Comparison of ENCODE assay signal across 25 mouse cellular contexts in the genomic region with DNA sequence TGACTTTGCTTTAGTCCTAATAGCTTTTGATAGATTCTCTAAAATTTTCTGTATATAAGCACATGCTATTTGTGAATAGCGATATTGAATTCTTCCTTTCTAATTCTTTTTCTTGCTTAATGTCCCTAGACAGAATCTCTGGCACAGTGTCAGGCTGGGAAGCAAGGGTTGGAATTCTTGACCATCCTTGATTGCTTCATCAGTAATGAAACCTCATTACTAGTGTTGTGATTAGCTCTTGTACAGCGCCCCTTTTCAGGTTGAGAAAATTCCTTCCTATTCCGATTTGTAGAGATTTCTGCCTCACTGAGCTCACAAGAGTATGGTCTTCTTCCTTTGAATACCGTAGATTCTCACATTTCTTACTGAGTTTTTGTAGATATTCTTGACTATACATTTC.
DNase-seq lines count a peak whose midpoint lies in the region; ATAC-seq and TF ChIP-seq lines count a peak whose summit lies in the region.
"Had no signal": no experiment of that assay in that cellular context is flagged by ENCODE, and none has a peak within 500 bp of the region (broad histone marks: within the 10 kb centered on the region; RNA-seq: fewer than 3 reads in every experiment).

No protein-coding gene starts in this region.

- ATAC-seq in forebrain, embryonic 11.5 days (replicated peaks; ENCODE audit: low FRiP score) = peak; percentile 73
- ATAC-seq in forebrain, embryonic 14.5 days = peak; percentile 30; the same call in 1 of the 2 replicates
- no peak for ATAC-seq in forebrain, postnatal 0 days
- no peak for ATAC-seq in erythroid progenitor cell, adult 5-6 weeks (replicated peaks; ENCODE audit: low FRiP score, poor library complexity, severe bottlenecking)
- ATAC-seq: Patski had no signal

- WGBS in forebrain, embryonic 11.5 days = 59% methylated on average over 4 of the region's 4 CpGs
- 70% methylated on average over 4 of the region's 4 CpGs for WGBS in forebrain, embryonic 10.5 days
- WGBS in forebrain, embryonic 14.5 days = 24% methylated on average over 4 of the region's 4 CpGs
- WGBS in forebrain, postnatal 0 days = 40% methylated on average over 4 of the region's 4 CpGs

- no peaks in the 10 kb centered on the region for H3K4me1 ChIP-seq in forebrain, embryonic 11.5 days (replicated peaks; ENCODE audit: control insufficient read depth, insufficient read depth, low read length)
- H3K4me1 ChIP-seq in forebrain, embryonic 10.5 days = peaks cover 33% of the 10 kb centered on the region
- peaks cover 10% of the 10 kb centered on the region; the same call in 1 of the 2 replicates for H3K4me1 ChIP-seq in forebrain, embryonic 14.5 days (ENCODE audit: control insufficient read depth, insufficient read depth, low read length)
- H3K4me1 ChIP-seq in forebrain, postnatal 0 days (ENCODE audit: insufficient read depth) = no peaks in the 10 kb centered on the region; the same call in 1 of the 2 replicates
- H3K4me1 ChIP-seq: embryonic facial prominence, embryonic 12.5 days; embryonic facial prominence, embryonic 15.5 days; hindbrain, embryonic 12.5 days; hindbrain, embryonic 15.5 days had no signal

- no peak overlapping the region for H3K4me3 ChIP-seq in forebrain, embryonic 11.5 days (ENCODE audit: low read depth, low read length)
- H3K4me3 ChIP-seq in forebrain, embryonic 10.5 days = no peak overlapping the region
- H3K4me3 ChIP-seq in forebrain, embryonic 14.5 days (ENCODE audit: low read depth, low read length) = no peak overlapping the region
- no peak overlapping the region for H3K4me3 ChIP-seq in forebrain, postnatal 0 days (ENCODE audit: low read depth, low read length)
- H3K4me3 ChIP-seq: embryonic facial prominence, embryonic 12.5 days; embryonic facial prominence, embryonic 15.5 days; gastrocnemius, adult 2 months; hindbrain, embryonic 12.5 days; hindbrain, embryonic 15.5 days had no signal

- no peak for DNase-seq in forebrain, embryonic 11.5 days (ENCODE audit: low spot score)
- no peak for DNase-seq in forebrain, embryonic 10.5 days (ENCODE audit: extremely low spot score, low spot score)
- peak; percentile 39 for DNase-seq in forebrain, embryonic 14.5 days (ENCODE audit: low spot score)
- no peak for DNase-seq in forebrain, postnatal 0 days
- peak; percentile 9 for DNase-seq in adipocyte (ENCODE audit: low spot score)
- DNase-seq: adrenal gland, adult 8-10 months; B cell, adult 2 months; cerebellum, adult 11 months; cerebellum, adult 2 months; cerebellum, adult 9-11 months; cerebellum, postnatal 25 days; gastrocnemius, adult 2 months; gastrocnemius, postnatal 14 days; heart, adult 11 months; kidney, adult 11 months; kidney, adult 8-10 months had no signal

- H3K4me2 ChIP-seq in forebrain, embryonic 11.5 days (ENCODE audit: low read depth, low read length, severe bottlenecking) = no peak overlapping the region
- H3K4me2 ChIP-seq in forebrain, embryonic 14.5 days (ENCODE audit: low read length) = no peak overlapping the region
- no peak overlapping the region for H3K4me2 ChIP-seq in forebrain, postnatal 0 days (ENCODE audit: low read depth)
- H3K4me2 ChIP-seq: embryonic facial prominence, embryonic 12.5 days; embryonic facial prominence, embryonic 15.5 days; heart, embryonic 11.5 days; hindbrain, embryonic 12.5 days; hindbrain, embryonic 15.5 days had no signal

- H3K27ac ChIP-seq in forebrain, embryonic 11.5 days (ENCODE audit: low read depth, low read length) = no peak overlapping the region
- no peak overlapping the region for H3K27ac ChIP-seq in forebrain, embryonic 10.5 days
- no peak overlapping the region; the same call in 1 of the 2 replicates for H3K27ac ChIP-seq in forebrain, embryonic 14.5 days (ENCODE audit: low read depth, low read length)
- H3K27ac ChIP-seq in forebrain, postnatal 0 days (ENCODE audit: low read depth, low read length) = no peak overlapping the region
- H3K27ac ChIP-seq: embryonic facial prominence, embryonic 12.5 days; embryonic facial prominence, embryonic 15.5 days; gastrocnemius, adult 2 months; hindbrain, embryonic 12.5 days; hindbrain, embryonic 15.5 days had no signal

- H3K9ac ChIP-seq in forebrain, embryonic 11.5 days (ENCODE audit: low read length) = no peak overlapping the region
- no peak overlapping the region for H3K9ac ChIP-seq in forebrain, embryonic 14.5 days (ENCODE audit: low read length)
- no peak overlapping the region for H3K9ac ChIP-seq in forebrain, postnatal 0 days
- H3K9ac ChIP-seq: embryonic facial prominence, embryonic 12.5 days; embryonic facial prominence, embryonic 15.5 days; hindbrain, embryonic 12.5 days; hindbrain, embryonic 15.5 days had no signal

- H3K9me3 ChIP-seq in forebrain, embryonic 11.5 days (ENCODE audit: control insufficient read depth, low read length) = no peaks in the 10 kb centered on the region
- no peaks in the 10 kb centered on the region for H3K9me3 ChIP-seq in forebrain, embryonic 10.5 days
- no peaks in the 10 kb centered on the region for H3K9me3 ChIP-seq in forebrain, embryonic 14.5 days (replicated peaks; ENCODE audit: control insufficient read depth, low read length)
- no peaks in the 10 kb centered on the region for H3K9me3 ChIP-seq in forebrain, postnatal 0 days (ENCODE audit: low read length)
- H3K9me3 ChIP-seq: embryonic facial prominence, embryonic 12.5 days; embryonic facial prominence, embryonic 15.5 days; G1E; hindbrain, embryonic 12.5 days; hindbrain, embryonic 15.5 days had no signal

- no peaks in the 10 kb centered on the region for H3K36me3 ChIP-seq in forebrain, embryonic 11.5 days (ENCODE audit: control insufficient read depth, insufficient read depth, low read length)
- H3K36me3 ChIP-seq in forebrain, embryonic 10.5 days (replicated peaks) = no peaks in the 10 kb centered on the region
- no peaks in the 10 kb centered on the region for H3K36me3 ChIP-seq in forebrain, embryonic 14.5 days (ENCODE audit: control insufficient read depth, insufficient read depth, low read length)
- H3K36me3 ChIP-seq in forebrain, postnatal 0 days (ENCODE audit: insufficient read depth) = no peaks in the 10 kb centered on the region
- H3K36me3 ChIP-seq: embryonic facial prominence, embryonic 12.5 days; embryonic facial prominence, embryonic 15.5 days; G1E; hindbrain, embryonic 12.5 days; hindbrain, embryonic 15.5 days had no signal

- no peaks in the 10 kb centered on the region for H3K27me3 ChIP-seq in forebrain, embryonic 11.5 days (ENCODE audit: control insufficient read depth, insufficient read depth, low read length)
- no peaks in the 10 kb centered on the region for H3K27me3 ChIP-seq in forebrain, embryonic 10.5 days (ENCODE audit: poor library complexity, severe bottlenecking)
- no peaks in the 10 kb centered on the region for H3K27me3 ChIP-seq in forebrain, embryonic 14.5 days (replicated peaks; ENCODE audit: control insufficient read depth, insufficient read depth, low read length)
- no peaks in the 10 kb centered on the region for H3K27me3 ChIP-seq in forebrain, postnatal 0 days (ENCODE audit: insufficient read depth, low read length)
- H3K27me3 ChIP-seq: CH12.LX; embryonic facial prominence, embryonic 12.5 days; embryonic facial prominence, embryonic 15.5 days; hindbrain, embryonic 12.5 days; hindbrain, embryonic 15.5 days had no signal

- TF ChIP-seq CTCF in forebrain, postnatal 0 days (IDR thresholded peaks at IDR 0.05; ENCODE audit: low read depth) = no peak

Comparison
In these comparisons a context has a peak if more than half of its experiments do, and no peak if none do; other contexts are left out.
1. ATAC-seq: peak in forebrain, embryonic 11.5 days (single experiment) and forebrain, embryonic 14.5 days (single experiment); none in forebrain, postnatal 0 days (single experiment) and erythroid progenitor cell, adult 5-6 weeks (single experiment).
2. DNase-seq: peak in forebrain, embryonic 14.5 days (single experiment) and adipocyte (single experiment); none in forebrain, embryonic 11.5 days (single experiment), forebrain, embryonic 10.5 days (single experiment) and forebrain, postnatal 0 days (single experiment).